Mouse (Mus musculus) ES-E14 (cell line): ENCODE results near the gene Qpctl. TPM values are rescaled to one million over a fixed set of nuclear protein-coding genes. Genes with fewer than 3 reads are reported as not detected.

Experiments used
- DNase-seq: peaks from one replicate; pipeline ENCODE4 v3.0.0-alpha.2; 2013; ENCODE audit warnings: low read depth, low spot score
- H3K27ac ChIP-seq: 2 replicates; pipeline ENCODE4 v1.5.1; 2012; ENCODE audit warnings: low read depth, mild to moderate bottlenecking, low read length, moderate library complexity, mixed read lengths; ENCODE audit not compliant: poor library complexity, insufficient read depth, severe bottlenecking
- H3K36me3 ChIP-seq: 2 replicates; pipeline ENCODE4 v1.6.1; 2012; ENCODE audit warnings: mild to moderate bottlenecking, low read length, moderate library complexity, mixed read lengths; ENCODE audit not compliant: control insufficient read depth, poor library complexity, insufficient read depth, severe bottlenecking
- H3K4me1 ChIP-seq, 2 experiments: fragments of 150-350 bp in 1 of 2; sonication (generic) in 1 of 2; 2 replicates each; pipeline ENCODE4 v1.6.1; 2012; ENCODE audit warnings: low read length in 2 of 2, mild to moderate bottlenecking in 1 of 2, mixed read lengths in 1 of 2; ENCODE audit not compliant: control insufficient read depth in 2 of 2, insufficient read depth in 2 of 2, poor library complexity in 1 of 2
- H3K4me3 ChIP-seq, 2 experiments: fragments of 150-350 bp in 1 of 2; sonication (generic) in 1 of 2; 2 replicates each; pipeline ENCODE4 v1.5.1; 2012; ENCODE audit warnings: low read length in 2 of 2, low read depth in 1 of 2, mild to moderate bottlenecking in 1 of 2, mixed read lengths in 1 of 2; ENCODE audit not compliant: insufficient read depth in 1 of 2, poor library complexity in 1 of 2, severe bottlenecking in 1 of 2
- H3K9ac ChIP-seq: 2 replicates; pipeline ENCODE4 v1.6.1; 2012; ENCODE audit warnings: low read depth, mild to moderate bottlenecking, low read length, mixed read lengths; ENCODE audit not compliant: poor library complexity, insufficient read depth, severe bottlenecking
- H3K9me3 ChIP-seq: fragments of 150-350 bp; sonication (generic); 2 replicates; pipeline ENCODE4 v1.6.1; 2012; ENCODE audit warnings: low read depth, mild to moderate bottlenecking, low read length; ENCODE audit not compliant: control insufficient read depth, insufficient read depth
- CHD2 ChIP-seq: IDR thresholded peaks from 2 replicates; pipeline ENCODE4 v1.6.1; 2014; ENCODE audit warnings: mild to moderate bottlenecking, low read depth, low read length, inconsistent platforms
- HCFC1 ChIP-seq: IDR thresholded peaks from 2 replicates; pipeline ENCODE4 v1.6.1; 2012; ENCODE audit warnings: low read length, inconsistent platforms, borderline replicate concordance; ENCODE audit not compliant: insufficient read depth
- MAFK ChIP-seq: IDR thresholded peaks from 2 replicates; pipeline ENCODE4 v1.6.1; 2014; ENCODE audit warnings: mild to moderate bottlenecking, low read depth, low read length, inconsistent platforms; ENCODE audit not compliant: insufficient read depth
- ZC3H11A ChIP-seq: IDR thresholded peaks from 2 replicates; pipeline ENCODE4 v1.6.1; 2012; ENCODE audit warnings: low read depth, mild to moderate bottlenecking, inconsistent platforms, low read length, borderline replicate concordance
- ZNF384 ChIP-seq: IDR thresholded peaks from 2 replicates; pipeline ENCODE4 v1.6.1; 2012; ENCODE audit warnings: low read depth, low read length, inconsistent platforms
- in situ Hi-C, 2 experiments: fragments of 600-800 bp; cut with MboI; formaldehyde crosslinking; loops; one replicate each; pipeline ENCODE4 v1.15.1; 2025; ENCODE audit warnings: low sequenced_read_pairs in 2 of 2, inconsistent platforms in 1 of 2; ENCODE audit not compliant: unreplicated experiment in 2 of 2
- total RNA-seq: library from RNA; depleted of rRNA; stranded (reverse); fragments of 300-350 nt; gene quantifications from 2 replicates; pipeline ENCODE4 v1.2.3, GENCODE M21; 2012

Gene Qpctl
- total RNA-seq, 1 experiment: 8.1 TPM

- DNase-seq: no peak
- Histone ChIP-seq H3K9me3 (no peaks in the 10 kb centered on the region), H3K36me3 (peaks cover 4% of the 10 kb centered on the region; the same call in 1 of the 2 replicates), H3K27ac (peak overlapping the region; percentile 47), H3K4me3 (no peak overlapping the region), H3K4me1 (peaks cover 5 to 25% of the 10 kb centered on the region in 2 experiments; a peak in 3 of 4 replicates), H3K9ac (no peak overlapping the region)
- in situ Hi-C loops: loop anchor here in 1 of 2 experiments (5.0 kb wide), 1 partner anchor 98 kb away; the partner anchor contains the start of genes Ppm1n and Rtn2
- no peak for TF ChIP-seq ZNF384
- TF ChIP-seq ZC3H11A: no peak
- TF ChIP-seq HCFC1: no peak
- TF ChIP-seq CHD2: no peak
- no peak for TF ChIP-seq MAFK
Measured at GRCm38 (mm10) chr7:19184758-19185157, 35.7 kb upstream of the Qpctl start.

DNA sequence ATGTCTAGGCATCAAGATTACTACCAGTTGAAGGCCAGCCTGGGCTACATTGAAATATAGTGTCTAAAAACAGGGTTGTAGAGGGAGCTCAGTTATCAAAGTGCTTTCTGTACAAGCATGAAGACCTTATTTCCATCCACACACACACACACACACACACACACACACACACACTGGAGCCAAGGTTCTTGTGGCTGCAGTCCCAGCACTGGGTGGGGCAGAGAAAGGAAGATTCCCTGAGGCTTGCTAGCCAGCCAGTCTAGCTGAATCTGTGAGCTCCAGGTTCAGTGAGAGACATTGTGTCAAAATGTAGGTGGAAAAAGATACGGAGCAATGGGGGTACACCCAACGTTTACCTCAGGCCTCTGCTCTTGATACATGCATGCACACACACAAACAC, 35.2 kb upstream of the Qpctl start:
- H3K4me1 ChIP-seq: peaks cover 5 to 30% of the 10 kb centered on the region in 2 experiments; a peak in 3 of 4 replicates
- TF ChIP-seq HCFC1 (no peak), MAFK (no peak), CHD2 (no peak), ZNF384 (no peak), ZC3H11A (no peak)
- H3K9ac ChIP-seq: no peak overlapping the region
- H3K9me3 ChIP-seq: no peaks in the 10 kb centered on the region
- H3K4me3 ChIP-seq: no peak overlapping the region
- in situ Hi-C loops: loop anchor here in 1 of 2 experiments (5.0 kb wide), 1 partner anchor 98 kb away; the partner anchor contains the start of genes Ppm1n and Rtn2
- DNase-seq: no peak
- peak overlapping the region; percentile 15; the same call in 1 of the 2 replicates for H3K27ac ChIP-seq
- peaks cover 4% of the 10 kb centered on the region; the same call in 1 of the 2 replicates for H3K36me3 ChIP-seq

DNA sequence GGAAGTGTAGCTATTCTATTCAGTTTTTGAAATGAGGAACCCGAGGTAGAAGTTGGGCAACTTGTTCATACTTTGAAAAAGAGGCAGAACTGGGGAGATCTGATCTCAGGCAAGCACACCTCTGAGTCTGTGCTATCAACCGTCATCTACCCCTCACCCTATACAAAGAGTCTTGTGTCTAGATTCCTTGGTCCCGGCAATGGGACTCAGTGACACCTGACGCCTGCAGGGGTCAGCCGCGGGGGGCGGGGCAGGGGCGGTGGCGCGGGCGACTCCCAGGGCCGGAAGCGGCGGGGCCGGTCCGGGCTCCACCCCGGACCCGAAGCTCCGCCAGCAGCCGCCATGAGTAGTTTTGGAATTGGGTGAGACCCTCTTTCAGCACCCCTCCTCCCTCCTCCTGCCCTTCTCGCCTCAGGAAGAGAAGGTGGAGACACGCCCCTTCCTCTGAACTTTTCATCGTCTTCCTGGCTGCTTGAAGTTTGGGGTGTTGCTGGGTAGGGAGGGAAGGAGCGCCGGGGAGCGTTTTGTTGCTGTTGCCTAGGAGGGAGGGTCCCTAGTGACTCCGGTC, 31.9 kb upstream of the Qpctl start:
- Histone ChIP-seq H3K27ac (peak overlapping the region; percentile 51), H3K9me3 (no peaks in the 10 kb centered on the region), H3K9ac (peak overlapping the region; percentile 68), H3K36me3 (no peaks in the 10 kb centered on the region; the same call in 1 of the 2 replicates), H3K4me1 (peaks cover 5 to 35% of the 10 kb centered on the region in 2 experiments; a peak in 3 of 4 replicates), H3K4me3 (peak overlapping the region; percentile 64 to 72)
- peak; percentile 62 for DNase-seq
- TF ChIP-seq ZC3H11A (no peak), CHD2 (no peak), MAFK (no peak), HCFC1 (no peak), ZNF384 (no peak)
- in situ Hi-C loops: loop anchor here in 1 of 2 experiments (5.0 kb wide), 1 partner anchor 101 kb away; the partner anchor contains the start of genes Ppm1n and Rtn2

DNA sequence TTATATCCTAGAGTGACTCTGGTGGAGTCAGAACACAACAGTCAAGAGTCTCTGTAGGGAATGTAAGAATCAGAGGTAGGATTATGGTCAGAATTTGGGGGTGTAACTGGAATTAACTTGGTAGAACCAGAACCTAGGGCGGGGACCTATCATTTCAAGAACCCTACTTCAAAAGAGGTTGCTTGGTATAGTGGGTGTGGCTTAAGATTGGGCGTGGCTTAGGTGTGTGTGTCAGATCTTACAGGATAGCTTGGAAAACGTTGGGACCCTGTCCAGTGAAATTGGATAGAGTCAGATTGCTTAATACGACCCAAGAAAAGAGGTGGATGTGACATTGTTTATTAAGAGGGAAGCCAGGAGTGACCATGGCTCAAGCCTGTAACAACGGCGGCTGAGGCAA, 30.8 kb upstream of the Qpctl start:
- H3K4me1 ChIP-seq: peaks cover 5 to 35% of the 10 kb centered on the region in 2 experiments; a peak in 3 of 4 replicates

More for the DNA sequence above, 30.8 kb upstream of the Qpctl start:
- no peak overlapping the region for H3K9ac ChIP-seq
- DNase-seq: no peak
- in situ Hi-C loops: loop anchor here in 1 of 2 experiments (5.0 kb wide), 1 partner anchor 102 kb away; the partner anchor contains the start of genes Ppm1n and Rtn2
- H3K27ac ChIP-seq: no peak overlapping the region
- H3K9me3 ChIP-seq: no peaks in the 10 kb centered on the region
- no peak for TF ChIP-seq ZC3H11A
- TF ChIP-seq ZNF384: no peak
- no peak for TF ChIP-seq HCFC1
- no peak for TF ChIP-seq MAFK
- no peak for TF ChIP-seq CHD2
- H3K36me3 ChIP-seq: no peaks in the 10 kb centered on the region
- peak overlapping the region; percentile 41 to 46; a peak in 2 of 4 replicates for H3K4me3 ChIP-seq
